Mouse (Mus musculus): ENCODE results near the gene Ccer2.

The Ccer2 gene

GRCm38 (mm10) chr7:28758623-28759022 lies 2.6 kb downstream of the Ccer2 start:
- DNase-seq = no peak

- DNase-seq = peak; percentile 19
Measured at GRCm38 (mm10) chr7:28761907-28762306, 5.9 kb downstream of the Ccer2 start.

DNA sequence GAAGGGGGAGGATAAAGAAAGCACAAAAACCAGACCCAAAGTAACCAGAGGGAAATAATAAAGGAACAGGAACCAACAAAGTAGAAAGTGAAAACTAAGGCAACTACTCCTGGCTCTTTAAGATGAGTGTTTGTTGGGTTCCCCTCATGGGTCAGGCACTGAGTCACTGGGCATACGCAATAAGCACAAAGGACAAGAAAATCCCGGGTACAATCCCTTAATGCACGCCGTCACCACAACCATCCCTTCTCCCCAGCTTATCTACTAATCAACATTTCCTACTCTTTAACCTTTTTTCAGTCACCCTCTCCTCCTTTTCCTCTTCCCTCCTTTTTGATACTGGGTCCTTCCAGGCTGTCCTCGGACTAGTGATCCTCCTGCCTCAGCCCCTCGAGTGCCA lies 9.2 kb downstream of the Ccer2 start:
- DNase-seq = no peak

DNA sequence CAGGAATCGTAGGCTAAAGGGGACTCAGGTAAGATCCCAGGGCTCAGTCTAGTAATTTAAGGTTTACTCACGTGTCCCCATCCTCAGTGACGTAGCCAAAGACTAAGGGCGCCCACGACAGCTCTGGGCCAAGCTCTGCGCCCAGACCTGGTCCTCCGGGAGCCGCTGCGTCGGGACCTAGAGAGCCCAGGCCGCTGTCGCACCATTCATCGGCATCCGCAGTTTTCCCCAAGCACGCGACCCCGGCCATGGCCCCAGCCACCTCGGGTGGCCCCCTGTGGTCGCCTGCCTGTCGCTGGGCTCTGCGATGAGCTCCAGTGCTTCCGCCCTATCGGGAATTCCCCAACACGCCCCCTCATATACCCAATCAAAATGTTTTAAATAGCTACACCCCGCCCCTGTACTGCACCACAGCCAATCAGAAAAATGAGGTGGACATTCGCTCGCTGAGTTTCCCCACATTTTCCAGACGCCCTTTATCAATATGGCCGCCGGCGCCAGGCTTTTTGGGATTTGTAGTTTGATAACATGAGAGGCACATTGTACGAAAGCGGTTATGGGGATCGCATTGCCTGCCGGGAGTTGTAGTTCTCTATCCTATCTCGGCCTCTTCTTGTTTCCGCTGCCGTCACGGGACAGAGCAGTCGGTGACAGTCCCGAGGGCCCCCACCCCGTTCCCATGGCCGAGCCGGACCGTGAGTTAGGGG lies 10.4 kb downstream of the Ccer2 start, which contains the start of gene Sirt2:
Gene Sirt2, plus strand, starts transcription at position 563 of the 707 bp plus-strand sequence.
- peak; percentile 98 for DNase-seq

DNA sequence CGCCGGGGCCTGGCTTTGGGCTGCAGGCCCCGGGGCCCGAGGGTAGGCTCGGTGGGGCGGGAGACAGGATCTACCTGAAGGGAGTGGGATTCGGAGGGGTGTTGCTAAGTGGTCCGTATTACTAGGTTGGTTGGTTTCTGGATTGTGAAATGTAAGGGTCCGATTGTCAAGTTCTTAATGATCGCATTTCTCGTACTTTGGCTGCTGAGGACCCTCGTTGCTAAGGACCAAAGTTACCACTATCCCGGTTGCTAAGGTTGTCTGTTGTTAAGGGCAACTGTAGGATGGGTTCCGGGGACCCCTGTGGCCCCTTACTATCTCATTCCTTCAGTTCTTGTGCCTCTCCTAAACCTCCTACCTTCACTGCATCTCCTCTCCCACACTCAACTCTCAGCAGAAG lies 10.9 kb downstream of the Ccer2 start:
- no peak for DNase-seq

DNA sequence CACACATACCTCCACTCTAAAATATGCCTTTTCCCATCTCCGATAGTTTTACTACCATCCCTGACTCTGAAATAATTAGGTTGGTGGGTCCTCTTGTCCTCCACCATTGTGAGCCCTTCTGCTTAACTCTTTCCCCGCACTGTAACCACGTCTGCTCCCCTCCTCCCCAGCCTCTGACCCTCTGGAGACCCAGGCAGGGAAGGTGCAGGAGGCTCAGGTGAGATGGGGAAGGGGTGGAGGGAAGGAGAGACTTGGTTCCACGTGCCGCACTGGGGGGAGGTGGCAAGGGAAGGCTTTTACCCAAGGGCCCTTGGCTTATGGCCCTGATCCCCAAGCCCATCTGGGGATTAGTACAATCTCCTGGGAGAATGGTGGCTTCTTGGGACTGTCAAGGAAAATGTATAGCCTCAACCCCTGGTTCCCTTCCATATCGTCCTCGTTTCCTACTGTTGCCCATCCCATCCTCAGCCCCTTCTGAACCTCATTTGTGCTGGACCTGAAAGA lies 11.5 kb downstream of the Ccer2 start, which contains the start of gene Nfkbib:
Gene Nfkbib, minus strand, starts transcription at position 51 of the 504 bp plus-strand sequence.
- no peak for DNase-seq

- DNase-seq = no peak
Measured at GRCm38 (mm10) chr7:28769414-28769958, 13.5 kb downstream of the Ccer2 start.

DNA sequence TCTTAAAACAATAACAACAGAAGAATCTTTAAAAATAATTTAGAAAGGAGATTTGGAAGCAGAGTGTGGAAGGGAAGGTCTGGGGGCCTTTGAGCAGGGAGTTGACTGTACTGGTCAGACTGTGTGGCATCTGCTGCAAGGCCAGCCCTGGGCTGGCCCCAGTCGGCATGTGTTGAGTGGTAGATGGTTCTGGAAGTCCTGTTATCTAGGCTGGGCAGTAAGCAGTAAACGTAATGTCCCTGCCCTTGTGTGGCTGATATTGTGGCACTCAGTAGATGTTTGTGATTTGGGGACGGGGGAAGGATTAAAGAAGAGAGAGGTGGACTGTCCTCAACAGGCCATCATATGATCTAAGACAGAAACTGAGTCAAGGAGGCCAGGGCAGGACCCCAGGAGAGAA lies 14.3 kb downstream of the Ccer2 start:
- no peak for DNase-seq

- DNase-seq = no peak
Measured at GRCm38 (mm10) chr7:28771867-28772266, 15.9 kb downstream of the Ccer2 start.

- no peak for DNase-seq
Measured at GRCm38 (mm10) chr7:28773163-28773562, 17.2 kb downstream of the Ccer2 start.

DNA sequence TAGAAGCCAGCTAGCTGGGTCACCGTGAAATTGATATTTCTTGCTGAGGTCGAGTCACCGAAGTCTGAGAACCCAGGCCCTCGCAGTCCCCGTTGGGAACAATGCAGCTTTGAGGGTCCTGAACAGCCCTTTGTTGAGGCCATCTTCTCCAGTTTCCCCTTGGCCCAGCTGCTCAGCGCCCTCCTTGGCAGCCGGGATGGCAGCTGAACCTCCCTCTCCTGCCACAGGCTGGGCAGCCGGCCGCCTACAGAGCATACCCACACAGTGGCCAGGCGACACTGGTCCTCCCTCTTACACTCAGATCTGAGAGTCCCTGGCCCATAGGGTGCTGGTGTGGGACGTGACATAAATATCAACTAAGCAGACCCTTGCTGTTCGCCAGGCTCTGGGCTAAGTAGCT lies 18.2 kb downstream of the Ccer2 start:
- no peak for DNase-seq

DNA sequence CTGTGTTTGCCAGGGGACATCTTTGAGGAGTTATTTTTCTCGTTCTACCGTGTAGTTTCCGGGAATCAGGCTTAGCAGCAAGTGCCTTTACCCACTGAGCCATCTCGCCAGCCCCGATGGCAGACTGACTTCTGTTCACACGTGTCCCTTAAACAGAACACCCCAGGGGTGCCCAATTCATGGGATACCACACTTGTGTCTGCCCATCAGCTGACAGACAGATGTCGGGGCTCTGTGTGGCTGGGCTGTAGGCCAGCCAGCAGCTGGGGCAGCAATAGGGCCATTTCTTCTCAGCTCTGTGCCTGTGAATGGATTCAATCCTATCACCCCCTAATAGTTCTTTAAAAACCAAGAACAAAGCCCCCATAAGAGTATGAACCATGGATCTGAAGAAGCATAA lies 19.2 kb downstream of the Ccer2 start:
- no peak for DNase-seq

- no peak for DNase-seq
Measured at GRCm38 (mm10) chr7:28778825-28779224, 22.9 kb downstream of the Ccer2 start.

- DNase-seq = peak; percentile 87
Measured at GRCm38 (mm10) chr7:28780067-28780658, 24.2 kb downstream of the Ccer2 start.

DNA sequence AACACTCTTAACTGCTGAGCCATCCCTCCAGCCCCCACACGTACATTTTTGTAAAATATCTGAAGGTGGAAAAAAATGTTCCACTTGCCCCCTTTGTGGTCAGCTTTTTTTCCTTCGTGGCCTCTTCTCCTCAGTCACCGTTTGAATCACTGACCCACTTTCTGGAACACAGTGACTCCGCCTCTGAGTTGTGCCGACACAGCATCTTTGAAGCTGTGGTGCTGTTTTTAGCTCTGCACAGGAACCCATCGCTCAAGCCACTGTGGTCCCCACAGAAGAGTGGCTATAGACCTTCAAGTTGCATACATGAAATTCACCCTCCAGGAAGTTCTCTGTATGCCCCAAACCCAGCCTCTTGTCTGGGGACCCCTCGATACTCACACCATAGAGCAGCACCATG lies 24.9 kb downstream of the Ccer2 start:
- DNase-seq = no peak

- DNase-seq = no peak
Measured at GRCm38 (mm10) chr7:28781261-28781663, 25.3 kb downstream of the Ccer2 start.

GRCm38 (mm10) chr7:28785161-28785560 lies 29.2 kb downstream of the Ccer2 start:
- DNase-seq = no peak

DNA sequence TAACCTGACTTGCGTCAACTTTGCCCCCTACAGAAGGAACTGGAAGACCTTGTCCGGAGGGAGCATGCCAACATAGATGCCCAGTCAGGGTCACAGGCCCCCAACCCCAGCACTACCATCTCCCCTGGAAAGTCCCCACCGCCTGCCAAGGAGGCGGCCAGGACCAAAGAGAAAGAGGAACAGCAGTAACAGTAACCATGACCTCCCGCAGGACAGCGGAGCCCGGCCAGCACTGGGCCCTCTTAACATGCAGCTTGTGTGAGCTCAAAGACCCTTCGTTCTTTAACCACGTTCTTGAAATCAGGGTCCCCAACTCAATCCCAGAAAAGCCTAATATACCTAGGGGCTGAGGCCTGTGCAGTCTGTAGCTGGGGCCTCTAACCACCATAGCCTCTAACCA lies 31.9 kb downstream of the Ccer2 start:
- DNase-seq = no peak

GRCm38 (mm10) chr7:28788307-28789195 lies 32.6 kb downstream of the Ccer2 start, which contains the start of gene Rinl:
TSS of gene Rinl (plus strand) at chr7:28788969.
- no peak for DNase-seq

DNA sequence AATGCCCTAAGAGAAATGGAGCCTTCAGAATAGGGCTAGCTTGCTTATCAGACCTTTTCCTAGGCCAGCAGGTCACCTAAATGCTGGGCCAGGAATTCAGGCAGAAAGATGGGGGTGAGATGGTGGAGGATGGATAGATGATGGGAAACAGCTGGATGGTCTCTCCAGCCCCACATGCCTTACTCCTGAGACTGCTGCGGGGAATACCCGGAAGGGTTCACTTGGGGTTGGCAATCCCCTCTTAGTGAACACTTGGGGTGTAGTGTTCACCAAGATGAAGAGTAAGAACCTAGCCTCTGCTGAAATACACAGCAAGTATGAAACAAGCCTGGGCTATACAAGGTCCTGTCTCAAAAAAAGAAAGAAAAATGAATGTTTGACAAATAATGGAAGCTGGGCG lies 33.3 kb downstream of the Ccer2 start:
- DNase-seq = no peak

DNA sequence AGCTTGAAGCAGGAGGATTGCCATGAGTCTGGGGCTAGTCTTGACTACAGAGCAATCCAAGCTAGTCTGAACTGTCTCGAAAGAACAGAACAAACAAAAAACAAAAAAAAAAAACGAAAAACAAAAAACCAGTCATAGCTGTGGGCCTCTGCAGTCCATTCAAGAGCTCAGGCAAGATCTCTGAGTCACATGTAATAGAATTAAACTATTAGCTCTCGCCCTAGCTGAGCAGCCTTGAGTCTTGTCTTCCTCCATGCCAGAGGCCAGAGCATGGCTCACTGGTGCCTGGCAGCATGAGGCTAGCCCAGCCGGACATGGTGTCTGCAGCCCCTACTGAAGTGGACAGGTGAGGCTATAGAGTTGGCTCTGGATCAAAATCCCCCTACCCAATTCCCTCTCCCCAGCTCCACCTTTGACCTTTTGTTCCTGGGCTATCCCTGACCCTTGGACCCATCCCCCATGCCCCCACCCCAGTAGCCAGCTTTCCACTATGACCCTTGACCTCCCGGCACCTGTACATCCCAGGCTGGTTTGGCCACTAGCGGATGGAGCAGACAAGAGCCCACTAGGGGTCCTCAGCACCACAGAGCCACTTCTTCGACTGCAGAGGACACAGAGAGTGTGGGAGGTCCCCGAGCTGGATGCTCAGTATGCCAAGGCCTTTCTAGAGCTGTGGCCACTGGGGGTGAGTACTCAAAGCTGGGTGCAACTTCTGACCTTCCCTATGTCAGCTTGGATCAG lies 34.3 kb downstream of the Ccer2 start:
- no peak for DNase-seq

- no peak for DNase-seq
Measured at GRCm38 (mm10) chr7:28791706-28792105, 35.7 kb downstream of the Ccer2 start.

Measured in kidney, adult 18-20 months (tissue).